Mouse (Mus musculus) C2C12 (cell line): Measurements from ENCODE around the gene 1700009N14Rik. TPM values are rescaled to one million over a fixed set of nuclear protein-coding genes. Genes with fewer than 3 reads are reported as not detected.

Experiments
- H3K27me3 ChIP-seq: one replicate; pipeline ENCODE4 v1.6.1; 2011; ENCODE audit not compliant: control insufficient read depth, insufficient read depth, insufficient read length
- H3K36me3 ChIP-seq: one replicate; pipeline ENCODE4 v1.6.1; 2011; ENCODE audit not compliant: control insufficient read depth, insufficient read depth
- H3K4me3 ChIP-seq: one replicate; pipeline ENCODE4 v1.5.1; 2011; ENCODE audit warnings: mild to moderate bottlenecking, control low read depth; ENCODE audit not compliant: poor library complexity, insufficient read depth, severe bottlenecking
- H3K79me2 ChIP-seq: one replicate; pipeline ENCODE4 v1.6.1; 2011; ENCODE audit not compliant: control insufficient read depth, insufficient read depth
- H3K79me3 ChIP-seq: one replicate; pipeline ENCODE4 v1.6.1; 2011; ENCODE audit warnings: low read depth, control low read depth
- H3ac ChIP-seq: one replicate; pipeline ENCODE3; 2011; ENCODE audit warnings: low read depth; ENCODE audit not compliant: control insufficient read depth, insufficient read length
- CEBPB ChIP-seq: IDR thresholded peaks from one replicate; pipeline ENCODE4 v1.6.1; 2011; ENCODE audit warnings: low read depth, mild to moderate bottlenecking, control low read depth, moderate library complexity
- CTCF ChIP-seq: IDR thresholded peaks from one replicate; pipeline ENCODE4 v1.5.1; 2011; ENCODE audit not compliant: control insufficient read depth, insufficient read depth, insufficient read length
- FOSL1 ChIP-seq: IDR thresholded peaks from one replicate; pipeline ENCODE4 v1.8.0; 2011; ENCODE audit warnings: mild to moderate bottlenecking, low read length; ENCODE audit not compliant: poor library complexity, insufficient read depth, severe bottlenecking
- MAX ChIP-seq: IDR thresholded peaks from one replicate; pipeline ENCODE4 v1.6.1; 2011; ENCODE audit warnings: mild to moderate bottlenecking, control low read depth
- MYOD1 ChIP-seq: IDR thresholded peaks from one replicate; pipeline ENCODE4 v1.6.1; 2011; ENCODE audit warnings: low read depth; ENCODE audit not compliant: control insufficient read depth, insufficient read length
- MYOG ChIP-seq: IDR thresholded peaks from one replicate; pipeline ENCODE4 v1.6.1; 2011; ENCODE audit not compliant: control insufficient read depth, insufficient read length; ENCODE audit errors: extremely low read depth
- USF1 ChIP-seq: IDR thresholded peaks from one replicate; pipeline ENCODE4 v1.6.1; 2011; ENCODE audit warnings: low read depth, mild to moderate bottlenecking, control low read depth, moderate library complexity
- long read RNA-seq, 2 experiments: library from polyadenylated mRNA; unstranded; transcript quantifications; one replicate each; pipeline ENCODE4 v2.0.0; 2019 to 2020
- polyA plus RNA-seq: library from polyadenylated mRNA; unstranded; fragments of >200 nt; fragmentation: generic; extraction: Trizol; gene quantifications from one replicate; pipeline ENCODE4 v1.2.1, GENCODE M21; 2012; ENCODE audit warnings: missing spikeins

1700009N14Rik gene
- 1.1 TPM for polyA plus RNA-seq
- long read RNA-seq, experiment 1: 0 reads
- long read RNA-seq, experiment 2: 0 reads

DNA sequence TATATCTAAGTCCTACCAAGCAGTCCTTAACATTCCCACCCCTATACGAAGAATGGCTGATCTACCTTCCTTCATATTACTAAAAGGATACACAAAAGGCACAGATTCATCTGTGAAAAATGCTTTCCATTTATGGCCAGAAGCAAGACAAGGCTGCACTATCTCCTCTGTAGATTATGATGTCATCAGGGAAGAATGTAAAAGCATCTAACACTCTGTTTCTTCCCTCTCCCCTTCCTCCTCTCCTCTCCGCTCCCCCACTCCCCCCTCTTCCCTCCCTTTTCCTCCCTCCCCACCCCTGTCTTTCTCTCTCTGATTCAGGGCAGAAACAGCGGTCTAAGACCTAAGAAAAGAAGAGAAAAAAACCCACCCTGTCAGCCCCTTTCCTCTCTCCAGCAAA is at the start of gene 1700009N14Rik:
TSS of gene 1700009N14Rik (plus strand) at position 227 of the 400 bp plus-strand sequence.
- TF ChIP-seq CEBPB (no peak), MYOD1 (no peak), MAX (no peak), MYOG (no peak), USF1 (no peak), FOSL1 (no peak), CTCF (no peak)
- H3K4me3 ChIP-seq: no peak within 1 kb of the TSS
- H3ac ChIP-seq: no peak within 1 kb of the TSS
- H3K79me3 ChIP-seq: no peaks in the 10 kb centered on the region
- H3K79me2 ChIP-seq: no peaks in the 10 kb centered on the region
- no peaks in the 10 kb centered on the region for H3K27me3 ChIP-seq
- H3K36me3 ChIP-seq: no peaks in the 10 kb centered on the region

DNA sequence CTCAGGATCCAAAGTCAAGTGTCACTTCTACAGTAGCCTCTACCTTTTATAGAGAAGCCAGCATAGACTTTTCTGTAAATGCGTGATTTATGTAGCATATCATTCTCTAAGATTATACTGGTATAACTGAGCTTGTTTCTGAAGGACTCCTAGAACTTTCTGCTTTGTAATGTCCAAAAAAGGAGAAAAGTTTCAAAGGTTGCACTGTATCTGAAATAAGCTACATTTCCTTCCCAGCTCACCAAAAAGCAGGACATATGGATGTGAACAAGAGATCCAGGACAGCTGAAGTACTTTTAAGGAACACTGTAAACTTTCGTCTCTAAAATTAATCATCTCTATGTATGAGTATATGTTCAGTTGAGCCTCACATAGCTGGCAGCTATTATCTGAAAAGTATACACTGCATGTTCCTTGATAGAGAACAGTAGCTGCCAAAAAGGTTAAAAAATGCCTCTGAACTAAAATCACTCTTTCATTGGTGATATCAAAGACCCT is 12.2 kb upstream of the 1700009N14Rik start:
- Histone ChIP-seq H3K27me3 (no peaks in the 10 kb centered on the region), H3ac (no peak overlapping the region), H3K36me3 (no peaks in the 10 kb centered on the region), H3K4me3 (no peak overlapping the region), H3K79me2 (no peaks in the 10 kb centered on the region), H3K79me3 (no peaks in the 10 kb centered on the region)
- TF ChIP-seq CEBPB (no peak), MYOG (no peak), FOSL1 (no peak), MAX (no peak), USF1 (no peak), CTCF (no peak), MYOD1 (no peak)

DNA sequence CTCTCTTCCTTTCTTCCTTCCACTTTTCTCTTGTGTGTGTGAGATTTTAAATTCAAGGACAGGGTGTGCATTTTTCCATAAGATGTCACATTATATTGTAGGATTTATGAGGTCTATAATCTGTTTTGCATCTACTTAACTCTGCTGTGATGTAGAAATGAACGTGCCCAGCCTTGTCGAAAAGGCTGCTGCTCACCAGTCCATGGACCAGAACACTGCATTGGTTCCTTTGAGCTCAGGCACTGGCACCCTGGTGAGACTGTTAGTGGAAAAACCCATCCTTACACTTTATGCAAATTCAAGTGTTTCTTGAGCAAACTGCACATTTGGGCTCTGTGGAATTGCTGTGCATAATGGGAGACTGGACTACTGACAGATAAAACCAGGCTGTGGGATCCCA is 24.2 kb downstream of the 1700009N14Rik start:
- H3K79me2 ChIP-seq: no peaks in the 10 kb centered on the region
- no peak overlapping the region for H3K4me3 ChIP-seq
- no peaks in the 10 kb centered on the region for H3K36me3 ChIP-seq
- no peaks in the 10 kb centered on the region for H3K79me3 ChIP-seq
- TF ChIP-seq USF1 (no peak), FOSL1 (no peak), CTCF (no peak), MAX (no peak), MYOG (no peak), MYOD1 (no peak), CEBPB (no peak)
- H3ac ChIP-seq: no peak overlapping the region
- H3K27me3 ChIP-seq: no peaks in the 10 kb centered on the region

DNA sequence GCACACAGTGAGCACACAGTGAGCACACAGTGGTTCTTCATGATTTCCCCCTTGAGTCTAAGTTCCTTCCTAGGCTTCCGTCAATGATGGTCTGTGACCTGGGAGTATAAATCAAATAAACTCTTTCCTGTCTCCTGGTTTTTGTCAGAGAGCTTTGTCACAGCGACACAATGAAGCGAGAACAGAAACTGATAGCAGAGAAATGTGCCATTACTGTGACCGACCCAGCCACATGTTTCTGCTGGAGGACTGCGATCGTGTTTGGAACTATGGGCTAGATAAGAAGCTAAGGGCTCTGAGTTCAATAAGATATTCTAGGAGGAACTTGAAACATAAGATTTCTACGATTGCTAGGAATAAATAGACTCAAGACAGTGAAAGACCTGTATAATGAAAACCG is 36.3 kb downstream of the 1700009N14Rik start:
- H3K27me3 ChIP-seq: no peaks in the 10 kb centered on the region

DNA sequence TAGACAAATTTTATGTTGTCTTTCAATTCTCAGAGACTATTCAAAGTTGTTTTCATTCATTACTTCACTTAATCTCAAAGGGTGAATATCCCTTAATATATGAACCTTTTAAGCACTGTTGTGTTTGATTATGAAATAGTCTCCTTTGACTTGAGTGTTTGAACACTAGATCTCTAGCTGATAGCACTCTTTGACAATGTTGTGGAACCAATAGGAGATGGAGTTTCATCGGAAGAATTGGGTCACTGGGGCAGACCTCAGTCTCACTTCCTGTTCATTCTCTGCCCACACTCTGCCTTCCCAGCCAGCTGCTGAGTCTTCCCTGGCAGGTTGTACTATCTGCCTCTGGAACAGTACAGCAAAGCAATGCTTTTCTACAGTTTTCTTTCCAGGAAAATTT is 43.5 kb downstream of the 1700009N14Rik start:
- Histone ChIP-seq H3K79me3 (no peaks in the 10 kb centered on the region), H3ac (no peak overlapping the region), H3K27me3 (no peaks in the 10 kb centered on the region), H3K4me3 (no peak overlapping the region), H3K36me3 (no peaks in the 10 kb centered on the region), H3K79me2 (no peaks in the 10 kb centered on the region)
- TF ChIP-seq CEBPB: no peak
- no peak for TF ChIP-seq MYOD1
- TF ChIP-seq CTCF: no peak
- no peak for TF ChIP-seq USF1
- TF ChIP-seq FOSL1: no peak
- no peak for TF ChIP-seq MYOG
- TF ChIP-seq MAX: no peak

More for the DNA sequence above, 36.3 kb downstream of the 1700009N14Rik start:
- Histone ChIP-seq H3K79me2 (no peaks in the 10 kb centered on the region), H3K36me3 (no peaks in the 10 kb centered on the region), H3ac (no peak overlapping the region), H3K4me3 (no peak overlapping the region), H3K79me3 (no peaks in the 10 kb centered on the region)
- TF ChIP-seq MYOD1: no peak
- no peak for TF ChIP-seq CTCF
- TF ChIP-seq MAX: no peak
- TF ChIP-seq USF1: no peak
- no peak for TF ChIP-seq MYOG
- TF ChIP-seq CEBPB: no peak
- no peak for TF ChIP-seq FOSL1

DNA sequence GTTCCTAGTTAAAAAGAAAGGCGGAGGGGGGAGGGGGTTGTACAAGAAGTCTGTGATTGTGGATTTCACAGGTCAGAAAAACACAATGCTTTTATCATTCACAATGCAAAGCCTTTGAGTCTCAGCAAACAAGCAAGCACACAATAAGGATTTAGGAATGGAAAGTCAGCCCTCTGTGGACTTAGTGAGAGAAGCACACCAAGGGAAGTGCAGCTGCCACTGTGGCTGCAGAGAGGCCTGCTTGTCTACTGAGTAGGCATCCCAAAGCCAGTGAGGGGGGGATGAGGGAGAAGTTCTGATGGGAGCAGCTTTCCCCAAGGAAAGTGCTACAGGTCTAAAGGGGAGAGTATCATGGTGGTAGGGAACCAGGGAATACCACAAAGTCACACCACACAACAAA is 45.8 kb downstream of the 1700009N14Rik start:
- no peak overlapping the region for H3ac ChIP-seq
- TF ChIP-seq CEBPB: no peak
- TF ChIP-seq MAX: no peak
- TF ChIP-seq MYOG: no peak
- TF ChIP-seq USF1: no peak
- no peak for TF ChIP-seq FOSL1
- TF ChIP-seq CTCF: no peak
- TF ChIP-seq MYOD1: no peak
- H3K4me3 ChIP-seq: no peak overlapping the region
- H3K79me2 ChIP-seq: no peaks in the 10 kb centered on the region
- no peaks in the 10 kb centered on the region for H3K27me3 ChIP-seq
- H3K36me3 ChIP-seq: no peaks in the 10 kb centered on the region
- H3K79me3 ChIP-seq: no peaks in the 10 kb centered on the region
